Mouse (Mus musculus) heart, embryonic 12.5 days (tissue): ENCODE measurements at regions not wholly inside any gene's neighbourhood (a gene's known extent, or its start where the extent isn't known, plus 50 kb on each side); places are given as distances from the start of the nearest gene placed in this dataset.
A peak's percentile ranks its signal among the peaks of the same experiment; 100 is the strongest.

Experiments
- ATAC-seq: fragments of 200-750 bp; cut with Nextera tagmentation; 2 replicates; pipeline ENCODE4 v1.8.0; 2017; ENCODE audit warnings: moderate TSS enrichment, moderate library complexity; ENCODE audit not compliant: insufficient number of reproducible peaks, low FRiP score
- H3K27ac ChIP-seq: fragments of 300-500 bp; sonication (generic); 2 replicates; pipeline ENCODE4 v1.5.1; 2016; ENCODE audit warnings: mild to moderate bottlenecking, moderate library complexity; ENCODE audit not compliant: poor library complexity, severe bottlenecking
- H3K27me3 ChIP-seq: fragments of 300-500 bp; sonication (generic); replicated peaks from 2 replicates; pipeline ENCODE4 v1.6.1; 2016; ENCODE audit warnings: mild to moderate bottlenecking, moderate library complexity
- H3K36me3 ChIP-seq: fragments of 300-500 bp; sonication (generic); 2 replicates; pipeline ENCODE4 v1.6.1; 2016; ENCODE audit warnings: mild to moderate bottlenecking, moderate library complexity
- H3K4me1 ChIP-seq: fragments of 300-500 bp; sonication (generic); replicated peaks from 2 replicates; pipeline ENCODE4 v1.6.1; 2016; ENCODE audit warnings: mild to moderate bottlenecking
- H3K4me2 ChIP-seq: fragments of 300-500 bp; sonication (generic); 2 replicates; pipeline ENCODE4 v1.6.1; 2016; ENCODE audit warnings: mild to moderate bottlenecking, moderate library complexity
- H3K4me3 ChIP-seq: fragments of 300-500 bp; sonication (generic); 2 replicates; pipeline ENCODE4 v1.5.1; 2016; ENCODE audit warnings: mild to moderate bottlenecking
- H3K9ac ChIP-seq: fragments of 300-500 bp; sonication (generic); 2 replicates; pipeline ENCODE4 v1.6.1; 2016; ENCODE audit warnings: mild to moderate bottlenecking, moderate library complexity
- H3K9me3 ChIP-seq: fragments of 300-500 bp; sonication (generic); replicated peaks from 2 replicates; pipeline ENCODE4 v1.6.1; 2016; ENCODE audit warnings: mild to moderate bottlenecking, moderate library complexity
- WGBS: fragments of 180-500 bp; shearing (Covaris S2); methylation state at CpG from one replicate; pipeline ENCODE4 v1.1.7; 2016; 5-methylcytosine and 5-hydroxymethylcytosine counted together

DNA sequence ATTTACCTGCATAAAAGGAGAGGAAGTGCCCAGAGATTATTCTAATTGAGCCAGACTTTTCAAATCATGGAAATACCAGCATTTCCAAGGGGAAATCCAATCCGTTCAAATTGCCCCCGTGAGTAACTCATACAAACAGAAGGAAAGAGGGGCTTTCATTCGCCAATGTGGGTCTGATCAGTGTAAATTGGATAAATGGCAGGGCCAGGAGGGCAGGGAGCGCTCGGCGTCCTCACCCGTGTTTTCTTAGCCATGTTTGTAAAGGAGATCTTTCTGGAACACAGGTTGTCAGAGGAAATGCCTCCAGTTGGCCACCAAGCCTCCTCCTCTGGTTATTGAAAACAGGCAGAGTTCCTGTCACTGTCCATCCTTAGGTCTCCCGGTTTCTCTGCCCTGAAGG lies 286.1 kb downstream of the Mycn start:
- H3K9me3 ChIP-seq, result peaks cover 9% of the 10 kb centered on the region
- H3K36me3 ChIP-seq, result no peaks in the 10 kb centered on the region
- H3K27ac ChIP-seq, result no peak overlapping the region
- 83% methylated on average over 8 of the region's 8 CpGs for WGBS
- H3K4me1 ChIP-seq, result peaks cover 6% of the 10 kb centered on the region; the same call in 1 of the 2 replicates
- no peak overlapping the region for H3K4me2 ChIP-seq
- no peak overlapping the region for H3K4me3 ChIP-seq
- H3K27me3 ChIP-seq, result no peaks in the 10 kb centered on the region
- no peak overlapping the region for H3K9ac ChIP-seq
- ATAC-seq, result no peak

DNA sequence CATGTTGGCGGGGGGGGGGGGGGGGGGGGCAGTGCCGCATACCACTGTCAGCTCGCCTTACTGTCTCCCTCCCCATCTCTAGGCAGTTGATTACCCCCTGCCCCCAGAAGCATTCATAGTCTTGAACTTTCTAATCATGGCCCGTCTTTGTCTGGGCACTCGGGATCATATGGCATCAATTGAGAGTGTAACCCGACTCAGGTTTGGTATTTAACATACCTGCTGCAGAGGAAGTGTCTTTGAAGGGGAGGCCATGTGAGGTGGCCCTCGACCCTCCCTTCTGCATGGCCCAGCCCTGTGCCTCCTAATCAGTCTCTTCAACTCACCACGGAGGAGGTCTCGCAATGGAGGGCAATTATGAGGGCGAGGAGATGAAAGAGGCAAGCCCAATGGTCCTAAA lies 286.5 kb downstream of the Mycn start:
- Histone ChIP-seq H3K27ac (no peak overlapping the region), H3K9me3 (peaks cover 9% of the 10 kb centered on the region), H3K36me3 (no peaks in the 10 kb centered on the region), H3K4me3 (no peak overlapping the region), H3K9ac (no peak overlapping the region), H3K27me3 (no peaks in the 10 kb centered on the region), H3K4me1 (peaks cover 6% of the 10 kb centered on the region; the same call in 1 of the 2 replicates), H3K4me2 (no peak overlapping the region)
- WGBS, result 72% methylated on average over 10 of the region's 10 CpGs
- ATAC-seq, result no peak

DNA sequence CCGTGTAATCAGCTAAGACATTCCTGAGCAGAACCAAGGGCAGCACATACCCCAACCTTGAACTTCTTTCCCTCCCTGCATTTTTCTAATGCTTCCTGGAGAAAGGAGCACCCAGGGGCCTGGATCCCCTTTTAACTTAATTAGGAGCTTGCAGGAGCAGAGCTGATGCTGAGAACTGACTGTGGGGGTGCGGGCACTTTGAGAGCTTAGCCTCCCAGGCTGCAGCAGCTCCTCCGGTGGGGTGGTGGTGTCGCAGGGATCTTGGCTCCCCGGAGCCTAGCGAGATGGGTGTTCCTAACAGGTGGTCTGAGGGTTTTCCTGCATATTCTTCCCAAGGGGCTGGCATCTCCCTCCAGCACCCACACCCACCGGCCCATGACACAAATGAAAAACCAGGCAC lies 289.4 kb downstream of the Mycn start:
- no peak overlapping the region for H3K27ac ChIP-seq
- no peak overlapping the region for H3K4me2 ChIP-seq
- peaks cover 6% of the 10 kb centered on the region; the same call in 1 of the 2 replicates for H3K4me1 ChIP-seq
- H3K36me3 ChIP-seq, result no peaks in the 10 kb centered on the region
- H3K9ac ChIP-seq, result no peak overlapping the region
- no peak for ATAC-seq
- WGBS, result 42% methylated on average over 7 of the region's 7 CpGs
- H3K4me3 ChIP-seq, result no peak overlapping the region
- H3K27me3 ChIP-seq, result no peaks in the 10 kb centered on the region
- H3K9me3 ChIP-seq, result 0 out of 2 replicates have a peak, but pooled peaks cover 6% of the 10 kb centered on the region

DNA sequence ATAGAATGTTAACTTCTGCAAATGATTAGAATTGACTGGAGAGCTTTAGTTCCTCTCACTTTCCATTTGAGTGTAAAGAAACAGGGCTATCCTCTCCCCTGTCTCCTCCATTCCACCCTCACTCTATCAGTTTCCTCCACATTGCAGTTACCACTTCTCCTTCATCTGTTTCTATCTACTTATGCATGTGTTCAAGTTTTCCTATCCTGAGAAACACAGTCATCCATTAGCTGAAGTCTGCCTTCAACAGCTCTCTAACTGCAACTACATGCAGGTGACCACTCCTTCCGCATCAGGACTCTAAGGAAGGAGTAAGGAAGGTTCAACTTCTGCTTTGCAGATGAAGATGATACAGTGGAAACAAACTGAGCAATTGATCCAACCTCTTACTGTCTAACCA lies 291.4 kb downstream of the Mycn start:
- Histone ChIP-seq H3K4me3 (no peak overlapping the region), H3K9ac (no peak overlapping the region), H3K27ac (no peak overlapping the region), H3K4me1 (peaks cover 6% of the 10 kb centered on the region; the same call in 1 of the 2 replicates), H3K36me3 (no peaks in the 10 kb centered on the region), H3K4me2 (no peak overlapping the region), H3K27me3 (no peaks in the 10 kb centered on the region), H3K9me3 (0 out of 2 replicates have a peak, but pooled peaks cover 6% of the 10 kb centered on the region)
- no peak for ATAC-seq
- 91% methylated on average over 1 of the region's 1 CpGs for WGBS

DNA sequence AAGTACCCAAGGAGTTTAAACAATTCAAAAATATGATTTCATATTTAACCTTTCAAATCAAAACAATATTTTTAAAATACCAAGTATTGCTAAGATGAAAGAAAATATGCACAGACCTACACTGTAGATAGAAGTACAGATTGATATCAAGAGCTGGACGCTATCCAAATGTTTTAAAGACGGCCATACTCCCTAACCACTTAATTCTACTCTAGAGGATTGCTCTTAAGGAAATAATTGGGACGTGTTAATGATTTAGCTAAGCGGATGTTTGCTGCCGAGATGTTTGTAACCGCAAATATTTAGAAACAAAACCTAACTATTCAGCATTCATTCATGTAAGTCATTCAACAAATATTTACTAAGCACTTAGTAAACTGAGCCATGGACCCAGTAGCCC lies 294.2 kb downstream of the Mycn start:
- no peaks in the 10 kb centered on the region for H3K9me3 ChIP-seq
- H3K27me3 ChIP-seq, result no peaks in the 10 kb centered on the region
- no peak for ATAC-seq
- no peak overlapping the region for H3K4me3 ChIP-seq
- no peaks in the 10 kb centered on the region for H3K36me3 ChIP-seq
- 80% methylated on average over 6 of the region's 6 CpGs for WGBS
- no peak overlapping the region for H3K4me2 ChIP-seq
- no peak overlapping the region for H3K9ac ChIP-seq
- no peak overlapping the region for H3K27ac ChIP-seq
- peaks cover 3% of the 10 kb centered on the region; the same call in 1 of the 2 replicates for H3K4me1 ChIP-seq

DNA sequence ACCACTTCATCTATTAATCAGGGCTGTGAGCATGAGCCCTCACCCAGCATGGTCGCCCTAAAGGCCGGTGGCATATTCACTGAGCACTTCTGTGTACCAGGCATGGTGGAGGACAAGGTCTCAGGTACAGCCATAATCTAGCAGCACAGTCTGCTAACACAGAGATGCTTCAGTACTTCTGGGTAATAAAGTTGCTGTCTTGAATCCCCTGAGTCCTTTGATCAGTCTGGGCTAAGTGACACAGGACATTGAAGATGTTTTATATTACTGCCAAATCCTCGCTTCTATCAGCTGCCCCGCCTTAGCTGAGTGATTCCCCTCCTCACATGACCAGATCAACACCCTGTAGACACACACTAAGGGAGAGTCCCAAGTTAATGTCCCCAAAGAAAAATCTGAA lies 296.5 kb downstream of the Mycn start:
- ATAC-seq, result no peak
- Histone ChIP-seq H3K9ac (no peak overlapping the region), H3K9me3 (no peaks in the 10 kb centered on the region), H3K4me2 (no peak overlapping the region), H3K4me1 (no peaks in the 10 kb centered on the region), H3K27ac (no peak overlapping the region), H3K36me3 (no peaks in the 10 kb centered on the region), H3K4me3 (no peak overlapping the region), H3K27me3 (no peaks in the 10 kb centered on the region)
- 91% methylated on average over 4 of the region's 4 CpGs for WGBS

DNA sequence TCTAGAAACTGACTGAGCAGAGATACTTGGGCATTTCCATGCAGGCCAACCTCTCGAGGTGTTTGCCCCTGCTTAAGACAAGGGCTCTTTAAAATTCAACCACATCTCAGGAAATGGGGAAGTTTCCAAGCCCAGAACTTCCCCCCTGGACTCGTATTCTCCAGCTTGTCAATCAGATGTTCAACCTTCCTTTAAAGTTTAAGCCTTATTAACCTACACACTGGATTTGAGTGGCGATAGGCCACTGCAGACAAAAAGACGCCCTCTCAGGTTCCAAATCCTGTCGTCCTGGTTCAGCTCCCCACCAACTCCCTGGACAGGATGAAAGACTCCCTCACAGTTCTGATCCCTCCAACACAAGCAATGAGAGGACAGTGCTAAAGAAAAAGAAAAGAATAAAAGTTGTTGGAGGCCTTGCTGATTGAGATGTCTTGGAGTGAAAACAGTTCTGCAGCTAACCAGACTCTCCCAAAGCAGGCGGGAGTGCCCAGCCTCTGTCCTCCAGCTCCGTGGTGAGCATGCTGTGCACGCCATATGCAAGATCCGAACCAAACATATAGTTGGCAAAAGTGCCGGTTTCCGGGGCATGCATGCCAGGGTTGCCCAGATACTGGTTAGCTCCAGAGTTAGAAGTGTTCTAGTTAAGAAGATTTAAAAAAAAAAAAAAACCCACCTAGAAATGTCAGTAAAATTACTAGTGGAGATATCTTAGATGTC lies 298.3 kb downstream of the Mycn start:
- 70% methylated on average over 11 of the region's 11 CpGs for WGBS
- Histone ChIP-seq H3K4me1 (no peaks in the 10 kb centered on the region), H3K27ac (no peak overlapping the region), H3K9ac (no peak overlapping the region), H3K27me3 (no peaks in the 10 kb centered on the region), H3K36me3 (no peaks in the 10 kb centered on the region), H3K9me3 (no peaks in the 10 kb centered on the region), H3K4me3 (no peak overlapping the region), H3K4me2 (no peak overlapping the region)
- ATAC-seq, result no peak

DNA sequence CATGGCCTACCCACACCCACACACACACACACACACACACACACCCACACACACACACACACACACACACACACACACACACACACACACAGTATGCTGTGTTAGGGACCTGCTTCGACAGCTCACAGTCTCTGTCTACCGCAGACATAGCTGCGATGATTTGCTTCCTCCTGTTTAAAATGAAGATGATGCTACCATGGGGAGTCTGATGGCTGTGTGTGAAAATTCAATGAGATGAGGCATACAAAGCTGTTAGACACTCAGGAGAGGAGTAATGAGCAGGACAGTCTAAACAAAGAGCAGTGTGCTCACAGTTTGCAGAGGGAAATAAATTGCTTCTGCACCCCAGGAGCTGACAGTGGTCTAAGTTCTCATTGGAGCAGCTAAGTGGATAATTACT lies 306.4 kb downstream of the Mycn start:
- no peaks in the 10 kb centered on the region for H3K36me3 ChIP-seq
- no peak overlapping the region for H3K4me2 ChIP-seq
- ATAC-seq, result no peak

DNA sequence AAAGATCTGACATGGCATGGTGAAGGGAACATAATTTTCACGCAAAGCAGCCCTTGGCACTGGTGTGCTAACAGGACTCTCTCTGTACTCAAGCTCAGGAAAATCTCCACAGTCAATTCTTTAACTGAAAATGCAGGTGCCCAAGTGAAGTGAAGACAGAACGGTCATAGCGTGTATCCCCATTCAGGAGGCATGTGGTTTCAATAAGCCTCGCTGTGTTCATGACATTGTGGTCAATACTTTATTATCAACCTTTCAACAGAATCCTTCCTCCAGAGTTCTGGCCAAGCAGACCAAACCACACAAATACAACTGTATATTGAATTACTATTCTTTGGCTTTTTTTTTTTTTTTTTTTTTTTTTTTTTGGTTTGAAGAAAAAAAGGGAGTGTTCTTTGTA lies 314.1 kb downstream of the Mycn start:
- Histone ChIP-seq H3K9me3 (no peaks in the 10 kb centered on the region), H3K27me3 (no peaks in the 10 kb centered on the region), H3K36me3 (no peaks in the 10 kb centered on the region), H3K4me3 (no peak overlapping the region), H3K27ac (no peak overlapping the region), H3K4me1 (0 out of 2 replicates have a peak, but pooled peaks cover 3% of the 10 kb centered on the region), H3K4me2 (no peak overlapping the region), H3K9ac (no peak overlapping the region)
- ATAC-seq, result no peak
- 81% methylated on average over 4 of the region's 4 CpGs for WGBS

More for the DNA sequence above, 306.4 kb downstream of the Mycn start:
- H3K27ac ChIP-seq, result no peak overlapping the region
- no peaks in the 10 kb centered on the region for H3K4me1 ChIP-seq
- H3K4me3 ChIP-seq, result no peak overlapping the region
- no peak overlapping the region for H3K9ac ChIP-seq
- H3K9me3 ChIP-seq, result no peaks in the 10 kb centered on the region
- H3K27me3 ChIP-seq, result no peaks in the 10 kb centered on the region
- 95% methylated on average over 3 of the region's 3 CpGs for WGBS

DNA sequence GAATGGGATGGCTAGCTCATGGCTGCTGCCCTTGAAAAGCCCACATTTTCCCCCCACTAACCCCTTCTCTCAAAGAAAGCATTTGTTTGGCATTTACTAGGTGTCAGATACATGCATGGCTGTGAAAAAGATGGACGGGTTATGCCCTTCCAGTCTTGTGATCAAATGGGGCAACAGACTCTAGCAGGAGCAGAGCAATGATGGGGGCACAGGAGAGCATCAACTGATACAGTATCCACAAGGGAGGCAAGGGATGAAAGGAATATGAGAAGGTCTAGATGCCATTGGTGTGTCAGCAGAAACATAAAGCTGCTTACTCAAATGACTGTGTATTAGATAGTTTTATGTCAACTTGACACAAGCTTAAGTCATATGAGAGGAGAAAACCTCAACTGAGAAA lies 315.9 kb downstream of the Mycn start:
- H3K36me3 ChIP-seq, result no peaks in the 10 kb centered on the region
- ATAC-seq, result no peak
- H3K4me2 ChIP-seq, result no peak overlapping the region
- H3K9me3 ChIP-seq, result no peaks in the 10 kb centered on the region
- no peaks in the 10 kb centered on the region for H3K27me3 ChIP-seq
- H3K4me3 ChIP-seq, result no peak overlapping the region
- H3K4me1 ChIP-seq, result peaks cover 8% of the 10 kb centered on the region; the same call in 1 of the 2 replicates
- H3K9ac ChIP-seq, result no peak overlapping the region
- 76% methylated on average over 1 of the region's 1 CpGs for WGBS
- no peak overlapping the region for H3K27ac ChIP-seq

DNA sequence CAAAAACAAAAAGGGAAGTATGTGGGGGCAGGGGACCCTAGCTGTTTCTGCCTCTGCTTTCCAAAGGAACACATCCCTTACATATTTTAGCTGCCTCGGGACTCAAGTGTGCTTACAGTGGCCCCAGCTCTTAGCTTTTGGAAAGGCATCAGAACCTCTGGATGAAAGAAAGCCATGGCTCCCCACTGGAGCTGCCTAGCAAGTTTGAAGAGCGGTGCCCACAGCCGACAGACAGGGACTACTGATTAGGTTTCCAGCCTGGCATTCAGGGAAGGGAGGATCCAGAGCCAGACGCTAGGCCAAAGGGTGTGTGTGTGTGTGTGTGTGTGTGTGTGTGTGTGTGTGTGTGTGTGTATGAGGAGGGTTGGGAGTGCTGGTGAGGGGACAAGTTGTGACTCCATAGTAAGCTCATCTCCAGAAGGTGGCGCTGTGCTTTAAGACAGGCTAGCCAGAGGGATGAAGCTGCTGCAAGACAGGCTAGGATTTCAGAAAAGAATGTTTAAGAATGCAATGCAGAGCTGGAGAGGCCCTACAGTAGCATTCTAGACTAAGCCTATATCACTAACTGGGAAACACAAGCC lies 318.9 kb downstream of the Mycn start:
- H3K27ac ChIP-seq, result no peak overlapping the region
- peak; percentile 25; the same call in 1 of the 2 replicates for ATAC-seq
- H3K27me3 ChIP-seq, result no peaks in the 10 kb centered on the region
- peaks cover 8% of the 10 kb centered on the region; the same call in 1 of the 2 replicates for H3K4me1 ChIP-seq
- 0 out of 2 replicates have a peak, but pooled peaks cover 2% of the 10 kb centered on the region for H3K9me3 ChIP-seq
- no peak overlapping the region for H3K9ac ChIP-seq
- H3K4me3 ChIP-seq, result no peak overlapping the region
- no peak overlapping the region for H3K4me2 ChIP-seq
- 23% methylated on average over 5 of the region's 5 CpGs for WGBS
- H3K36me3 ChIP-seq, result no peaks in the 10 kb centered on the region
